Mouse (Mus musculus) thymus, postnatal 4 days (tissue): ENCODE measurements around the gene Gm9837.
"Not testable (repeated sequence)": the region's sequence is repeated elsewhere in the genome, so short reads cannot be mapped to it uniquely, and the experiment has no call there.

Experiments
- DNase-seq: peaks from one replicate; pipeline ENCODE4 v3.0.0; 2021

Gm9837 gene

DNA sequence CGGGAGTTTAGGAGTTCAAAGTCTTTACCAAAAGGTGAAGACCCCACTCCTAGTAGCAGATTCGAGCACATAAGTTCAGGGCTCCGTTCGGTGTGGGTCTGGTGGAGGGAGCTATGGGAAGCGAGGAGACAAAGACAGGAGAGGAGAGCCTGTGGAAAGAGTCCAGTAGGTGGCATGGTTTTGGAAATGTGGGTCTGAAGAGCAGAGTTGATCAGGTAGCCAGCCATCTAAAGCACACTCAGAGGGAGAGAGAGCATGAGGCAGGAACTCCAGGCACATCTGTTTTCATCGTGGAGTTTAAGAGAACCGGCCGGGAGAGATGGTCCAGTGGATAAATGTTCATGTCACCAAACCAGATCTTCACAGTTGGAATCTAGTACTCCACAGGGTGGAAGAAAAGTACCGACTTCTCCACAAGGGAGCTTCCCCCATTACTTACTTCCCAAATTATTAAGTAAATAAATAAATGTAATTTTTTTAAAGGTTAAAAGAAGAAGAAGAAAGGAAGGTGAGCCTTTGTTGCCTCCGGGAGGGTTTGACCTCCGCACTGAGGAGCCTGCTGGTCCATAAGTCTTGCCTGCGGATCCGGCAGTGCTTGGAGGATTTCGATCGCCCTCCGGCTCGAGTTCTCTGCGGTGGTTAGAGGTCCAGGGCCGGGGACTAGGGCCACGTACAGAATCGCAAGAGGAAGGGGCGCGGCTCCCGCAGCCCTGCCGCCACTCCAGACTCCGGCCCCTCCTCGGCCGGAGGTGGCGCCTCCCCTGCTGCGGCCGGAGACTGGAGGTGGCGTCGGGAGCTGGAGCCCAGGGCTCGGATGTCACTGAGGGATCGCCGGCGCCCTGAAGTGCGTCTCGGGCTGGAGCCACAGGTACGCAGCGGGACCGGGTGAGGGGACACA, 13.6 kb downstream of the Gm9837 start, which contains the start of the genes Gm10447 and Shroom1:
Gene Gm10447 (minus strand): TSS at position 637 of the 898 bp plus-strand sequence.
Gene Shroom1 (plus strand): TSS at position 732 of the 898 bp plus-strand sequence.
- DNase-seq = no peak

DNA sequence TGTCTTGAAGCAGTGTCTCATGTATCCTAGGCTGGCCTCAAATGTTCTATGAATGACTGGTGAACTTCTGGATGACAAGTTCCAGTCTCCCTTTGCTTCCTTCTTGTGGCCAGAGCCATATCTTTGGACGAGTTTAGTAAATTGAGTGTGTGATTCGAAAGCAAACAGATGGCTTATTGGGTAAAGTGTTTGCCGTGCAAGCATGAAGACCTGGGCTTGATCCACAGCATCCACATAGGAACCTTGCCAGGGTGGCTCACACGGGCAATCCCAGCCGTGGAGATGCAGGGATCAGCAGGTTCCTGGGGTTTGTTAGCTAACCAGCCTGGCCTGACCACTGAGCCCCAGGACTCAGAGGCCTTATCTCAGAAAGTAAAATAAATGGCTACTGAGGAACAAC, 17.2 kb downstream of the Gm9837 start:
- no peak for DNase-seq

DNA sequence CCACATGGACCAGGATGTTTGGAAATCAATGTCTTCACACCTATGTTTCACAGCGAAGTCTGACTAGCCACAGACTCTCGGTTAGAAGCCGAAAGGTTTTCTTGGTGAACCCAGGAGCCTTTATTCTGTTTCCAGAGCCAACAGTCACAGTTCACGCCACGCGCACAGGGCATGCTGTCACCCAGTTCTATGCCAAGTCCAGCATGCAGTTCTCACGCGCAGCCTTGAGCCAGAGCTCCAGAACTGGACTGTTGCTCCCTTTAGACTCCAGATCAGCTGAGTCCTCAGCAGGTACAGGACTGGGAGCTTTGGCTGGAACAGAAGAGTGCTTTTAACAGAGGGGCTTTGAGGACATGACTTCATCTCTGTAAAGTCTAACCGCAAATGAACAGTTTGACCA, 17.9 kb downstream of the Gm9837 start:
- DNase-seq = no peak

DNA sequence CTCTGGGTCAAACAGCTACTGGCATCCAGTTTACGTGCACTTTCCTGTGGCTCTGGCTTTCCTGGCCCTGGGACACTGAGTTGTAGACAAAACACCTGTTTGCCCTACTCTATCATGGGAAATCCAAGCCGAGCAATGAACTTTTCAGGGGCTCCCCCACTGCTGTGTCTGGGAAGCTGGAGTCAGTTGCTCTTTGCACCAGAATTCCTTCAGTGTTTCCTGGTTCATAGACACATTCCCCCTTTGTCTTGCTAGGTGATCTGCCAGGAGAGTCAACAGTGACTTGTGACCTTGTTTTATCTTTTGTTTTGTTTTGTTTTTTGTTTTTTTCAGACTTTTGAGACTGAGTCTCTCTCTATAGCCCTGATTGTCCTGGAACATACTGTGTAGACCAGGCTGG, 18.9 kb downstream of the Gm9837 start:
- no peak for DNase-seq

DNA sequence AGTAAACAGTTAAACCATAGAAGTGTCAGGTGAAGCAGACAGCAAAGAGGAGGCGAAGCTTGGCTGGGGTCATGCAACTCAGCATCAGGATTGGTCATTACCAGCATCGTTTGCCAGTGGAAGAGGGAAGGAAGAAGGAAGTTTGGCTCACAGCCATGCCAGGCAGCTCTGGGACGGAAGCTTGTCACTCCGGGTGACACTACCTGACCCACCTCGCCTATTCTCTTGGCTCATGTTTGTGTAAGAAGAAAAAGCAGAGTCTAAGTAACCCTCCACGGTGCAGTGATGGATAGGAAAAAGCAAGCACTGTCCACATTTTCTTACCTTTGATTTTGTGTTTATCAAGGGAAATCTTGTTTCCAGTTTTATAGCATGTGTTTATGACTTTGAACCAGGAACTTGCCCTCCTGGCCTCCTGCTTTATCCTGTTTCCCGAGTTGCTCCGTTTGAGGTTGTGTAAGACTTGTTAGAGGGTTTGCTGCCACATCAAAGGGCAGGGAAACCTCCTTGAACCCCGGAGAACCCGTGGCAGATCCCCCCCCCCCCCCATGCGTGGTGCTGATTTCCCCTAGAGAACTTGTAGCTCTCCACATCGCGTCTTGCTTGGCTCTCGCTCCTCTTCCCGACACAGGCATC, 20.1 kb downstream of the Gm9837 start:
- peak; percentile 44 for DNase-seq

DNA sequence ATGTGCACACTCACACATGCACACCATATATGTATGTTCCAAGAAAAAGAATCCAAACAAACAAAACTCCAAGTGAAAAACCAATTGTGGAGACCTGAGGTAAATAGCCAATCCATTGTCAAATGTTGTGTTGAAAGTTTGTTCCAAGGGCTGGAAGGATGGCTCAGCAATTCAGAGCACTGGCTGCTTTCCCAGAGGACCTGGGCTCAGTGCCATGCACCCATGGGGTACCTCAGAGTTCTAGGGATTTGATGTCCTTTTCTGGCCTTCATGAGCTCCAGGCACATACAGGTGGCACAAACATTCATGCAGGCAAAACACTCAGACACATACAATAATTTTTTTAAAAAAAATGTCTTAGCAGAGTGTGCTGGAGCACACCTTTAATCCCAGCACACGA, 21.8 kb downstream of the Gm9837 start:
- no peak for DNase-seq

DNA sequence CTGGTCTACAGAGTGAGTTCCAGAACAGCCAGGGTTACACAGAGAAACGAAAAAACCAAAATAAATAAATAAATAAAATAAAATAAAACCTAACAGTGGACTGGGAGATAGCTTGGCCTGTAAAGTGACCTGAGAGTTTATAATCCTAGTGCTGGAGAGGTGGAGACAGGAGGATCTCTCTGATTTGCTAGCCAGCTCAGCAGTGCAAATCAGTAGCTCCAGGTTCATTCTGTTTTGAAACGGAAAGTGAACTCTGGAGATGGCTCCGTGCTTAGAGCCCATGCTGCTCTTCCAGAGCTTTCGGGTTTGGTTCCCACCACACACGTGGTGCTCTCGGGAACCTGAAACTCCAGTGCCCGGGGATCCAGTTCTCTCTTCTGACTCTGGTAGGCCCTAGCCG, 22.3 kb downstream of the Gm9837 start:
- no peak for DNase-seq

DNA sequence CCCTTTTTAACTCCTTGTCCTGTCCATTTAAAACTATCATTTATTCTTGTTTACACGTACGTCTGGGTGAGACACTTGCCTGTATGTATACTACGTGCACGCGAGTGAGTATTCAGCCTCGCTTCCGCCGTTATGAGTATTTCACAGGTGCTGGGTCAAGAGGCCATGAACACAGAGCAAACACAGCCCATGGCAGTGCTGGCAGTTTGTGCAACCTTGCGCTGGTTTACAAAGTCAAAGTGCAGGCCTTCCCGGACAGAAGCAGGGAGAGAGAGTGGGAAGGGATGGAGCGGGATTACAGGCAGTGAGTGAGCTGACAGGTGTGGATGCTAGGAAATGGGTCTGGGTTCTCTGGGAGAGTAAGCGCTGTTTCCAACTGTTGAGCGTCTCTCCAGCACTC, 24.1 kb downstream of the Gm9837 start:
- no peak for DNase-seq

DNA sequence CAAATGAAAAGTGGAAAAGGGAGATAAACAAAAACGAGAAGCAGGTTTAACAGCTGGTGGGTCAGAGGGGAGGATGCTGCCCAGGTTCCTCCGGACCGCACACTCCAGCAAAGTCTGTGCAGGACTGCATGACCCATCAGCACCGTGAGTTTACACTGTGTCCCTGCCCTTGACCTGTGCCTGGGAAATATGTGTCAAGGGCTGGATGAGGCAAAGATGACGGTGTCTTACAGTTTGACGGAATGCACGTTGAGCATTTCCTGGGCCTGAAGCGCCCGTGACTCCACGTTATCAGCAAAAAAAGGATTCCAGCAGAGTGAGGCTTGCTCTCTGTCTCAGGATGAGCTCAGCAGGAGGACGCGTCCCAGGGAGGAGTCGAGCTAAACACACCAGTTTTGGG, 24.7 kb downstream of the Gm9837 start:
- DNase-seq = no peak

DNA sequence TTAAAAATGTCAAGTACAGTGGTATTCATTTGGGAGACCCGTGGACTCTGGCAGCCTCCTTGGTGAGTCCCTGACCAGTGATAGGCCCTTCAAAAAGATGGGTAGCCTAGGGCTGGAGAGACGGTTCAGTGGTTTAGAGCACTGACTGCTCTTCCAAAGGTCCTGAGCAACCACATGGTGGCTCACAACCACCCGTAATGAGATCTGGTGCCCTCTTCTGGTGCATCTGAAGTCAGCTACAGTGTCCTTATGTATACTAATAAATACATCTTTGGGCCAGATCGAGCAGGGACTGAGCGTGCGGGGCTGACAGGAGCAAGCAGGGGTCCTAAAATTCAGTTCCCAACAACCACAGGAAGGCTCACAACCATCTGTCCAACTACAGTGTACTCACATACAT, 26.4 kb downstream of the Gm9837 start:
- peak; percentile 60 for DNase-seq

DNA sequence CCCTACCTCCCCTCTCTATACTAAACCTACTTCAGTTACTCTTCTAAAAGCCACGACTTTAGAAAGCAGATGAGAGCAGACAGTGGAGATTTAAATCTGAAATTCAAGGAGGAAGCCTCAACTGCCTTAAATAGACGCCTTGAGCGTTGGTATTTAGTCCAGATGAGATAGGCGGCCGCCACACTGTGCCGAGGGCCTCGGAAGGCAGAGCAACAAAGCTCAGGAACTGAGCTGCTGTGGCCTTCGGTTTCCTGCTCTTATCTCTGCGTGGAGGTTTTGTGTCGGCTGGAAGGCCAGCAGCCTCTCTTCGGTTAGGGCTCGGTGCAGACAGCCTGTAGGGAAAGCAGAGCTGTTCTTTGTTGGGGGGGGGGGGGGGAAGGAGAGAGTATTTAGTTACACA, 28.4 kb downstream of the Gm9837 start:
- peak; percentile 66 for DNase-seq

DNA sequence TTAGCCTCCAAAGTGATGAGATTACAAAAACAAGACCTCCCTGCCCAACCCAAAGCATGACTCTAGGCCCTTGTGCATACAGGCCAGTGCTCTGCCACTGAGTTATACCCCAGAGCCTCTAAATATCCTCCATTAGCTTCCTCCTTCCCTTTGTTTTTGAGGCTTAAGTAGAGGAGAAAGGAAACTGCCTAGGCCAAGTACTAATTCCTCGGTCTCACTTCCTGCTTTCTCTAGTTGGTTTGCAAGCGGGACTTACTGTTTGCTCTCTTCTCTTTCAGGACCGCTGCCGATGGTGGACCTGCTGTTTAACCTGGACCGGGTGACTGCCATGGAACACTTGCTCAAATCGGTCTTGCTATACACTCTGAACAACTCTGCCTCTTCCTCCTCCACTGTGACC, 33.9 kb downstream of the Gm9837 start:
- DNase-seq = no peak

DNA sequence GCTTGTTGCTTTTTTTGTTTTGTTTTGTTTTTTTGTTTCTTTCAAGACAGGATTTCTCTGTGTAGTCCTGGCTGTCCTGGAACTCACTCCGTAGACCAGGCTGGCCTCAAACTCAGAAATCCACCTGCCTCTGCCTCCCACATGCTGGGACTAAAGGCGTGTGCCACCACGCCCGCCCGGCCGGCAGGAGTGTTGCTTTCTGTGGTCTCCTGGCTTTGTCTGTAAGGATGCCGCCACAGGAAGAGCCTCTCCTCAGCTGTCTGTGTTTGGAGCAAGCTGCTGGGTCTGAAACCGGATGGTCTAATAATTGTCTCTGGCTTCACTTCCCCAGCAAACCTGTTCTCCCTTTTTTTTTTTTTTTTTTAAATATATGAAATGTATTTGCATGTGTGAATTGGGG, 34.8 kb downstream of the Gm9837 start:
- DNase-seq = no peak

DNA sequence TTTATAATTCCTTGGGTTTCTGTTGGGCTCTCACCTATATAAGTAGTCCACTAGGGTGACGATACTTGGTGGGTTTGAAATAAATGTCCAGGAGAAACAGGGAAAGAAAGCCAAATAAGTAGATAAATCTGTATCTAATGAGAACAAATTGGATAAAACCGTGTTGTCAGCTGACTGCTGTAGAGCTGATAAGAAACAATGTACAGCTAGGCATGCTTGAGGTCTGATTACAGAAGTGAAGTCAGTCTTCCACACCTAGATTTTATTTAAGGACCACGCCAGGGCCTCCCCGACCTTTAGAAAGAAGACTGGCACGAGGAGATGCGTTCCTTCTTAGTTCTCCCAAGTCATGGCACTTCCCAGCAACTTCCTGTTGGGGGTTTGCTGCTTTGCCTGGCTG, 37.2 kb downstream of the Gm9837 start:
- no peak for DNase-seq

DNA sequence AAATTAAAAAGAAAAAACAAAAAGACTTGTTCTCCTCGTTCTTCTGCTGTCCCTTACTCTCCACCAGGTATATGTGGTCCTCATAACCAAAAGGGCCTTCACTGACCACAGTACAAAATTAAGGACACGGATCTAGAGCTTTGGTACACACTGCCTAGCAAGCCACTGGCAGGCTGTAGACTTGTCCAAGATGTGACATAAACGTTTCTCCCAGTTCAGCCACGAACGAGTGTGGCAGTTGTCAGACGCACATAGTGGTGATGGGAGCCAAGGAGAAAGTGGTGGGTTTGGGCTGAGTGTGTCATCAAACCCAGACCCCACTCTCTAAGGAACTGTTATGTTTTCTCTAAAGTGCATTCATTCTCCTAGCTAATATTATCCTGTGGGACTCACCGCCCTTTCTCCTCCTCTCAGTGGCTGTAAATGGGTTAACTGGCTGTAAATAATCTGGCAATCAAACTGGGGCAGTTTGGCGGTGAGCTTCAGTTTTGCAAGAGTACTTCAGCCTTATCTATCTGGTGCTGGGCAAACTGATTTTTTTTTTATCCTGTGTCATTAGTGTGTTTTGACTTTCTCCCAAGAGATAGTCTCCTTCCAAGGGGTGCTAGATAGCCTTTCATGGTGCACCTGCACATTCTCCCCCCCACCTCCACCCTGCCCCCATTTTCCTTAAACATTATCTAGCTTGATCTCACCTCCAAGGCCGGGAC, 38.8 kb downstream of the Gm9837 start:
- DNase-seq = peak; percentile 39

DNA sequence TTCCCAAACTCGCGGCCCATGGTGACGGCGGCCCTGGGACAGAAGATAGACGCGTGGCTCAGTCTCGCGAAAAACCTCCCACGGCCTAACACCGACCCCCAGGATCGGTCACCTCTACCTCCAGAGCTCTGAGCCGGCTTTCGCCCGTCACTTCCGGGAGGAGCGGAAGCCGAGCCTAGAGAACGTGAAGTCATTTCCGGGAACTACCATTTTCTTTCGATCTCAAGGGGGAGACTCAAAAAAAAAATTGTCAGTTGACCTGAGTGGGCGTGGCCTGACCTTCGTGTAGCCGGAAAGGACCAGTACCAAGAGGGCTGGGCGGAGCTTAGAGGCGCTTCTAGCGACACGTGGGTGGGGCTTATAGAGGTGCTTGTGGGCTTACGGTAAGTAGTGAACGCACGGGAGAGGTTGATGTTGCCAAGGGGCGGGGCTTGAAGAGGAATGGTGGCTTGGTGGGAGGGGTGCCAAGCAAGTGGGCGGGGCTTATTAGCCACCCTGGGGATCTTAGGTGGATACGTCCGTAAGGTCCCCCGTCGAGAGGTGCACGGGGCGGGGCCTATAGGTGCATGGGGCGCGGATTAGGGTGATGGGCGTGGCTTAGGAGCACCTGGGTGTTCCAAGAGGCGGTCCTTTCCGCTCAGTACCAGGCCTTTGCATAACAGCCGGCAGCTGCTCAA, 39.5 kb downstream of the Gm9837 start, which contains the start of the genes Uqcrq and Gdf9:
Gene Uqcrq (minus strand): TSS at position 162 of the 677 bp plus-strand sequence.
Gene Gdf9 (plus strand): TSS at position 354 of the 677 bp plus-strand sequence.
- peak; percentile 99 for DNase-seq

DNA sequence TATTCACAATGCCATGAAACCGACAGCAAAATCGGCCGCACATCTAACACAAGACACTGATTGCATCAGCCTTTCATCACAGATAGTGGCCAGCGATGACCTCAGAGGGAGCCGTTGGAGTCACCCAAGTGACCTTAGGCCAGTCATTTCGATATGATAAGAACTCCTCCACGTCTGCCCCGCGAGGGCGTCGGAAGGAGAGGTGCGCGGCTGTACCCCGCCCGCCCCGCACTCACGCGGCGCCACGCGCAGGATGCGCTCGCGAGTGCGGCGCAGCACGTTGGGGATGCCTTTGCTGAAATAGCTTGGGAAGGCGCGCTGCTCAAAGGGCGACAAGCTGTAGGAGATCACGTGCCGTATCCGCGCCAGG, 40.0 kb downstream of the Gm9837 start:
- no peak for DNase-seq

DNA sequence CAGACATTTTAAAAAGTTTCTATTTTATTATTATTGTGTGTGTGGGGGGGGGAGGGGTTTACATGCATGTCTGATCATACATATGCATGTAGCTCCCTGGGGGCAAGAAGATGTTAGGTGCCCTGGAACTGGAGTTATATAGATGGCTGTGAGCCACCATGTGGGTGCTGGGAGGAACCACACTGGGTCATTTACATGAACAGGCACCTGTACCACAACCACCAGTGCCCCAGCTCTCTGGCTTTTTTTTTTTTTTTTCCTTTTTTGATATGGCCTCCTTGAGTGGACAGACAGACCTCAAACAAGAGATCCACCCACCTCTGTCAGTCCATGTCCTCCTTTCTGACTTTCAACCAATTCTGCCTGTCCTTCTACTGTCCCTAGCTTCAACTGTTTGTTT, 41.1 kb downstream of the Gm9837 start:
- no peak for DNase-seq

DNA sequence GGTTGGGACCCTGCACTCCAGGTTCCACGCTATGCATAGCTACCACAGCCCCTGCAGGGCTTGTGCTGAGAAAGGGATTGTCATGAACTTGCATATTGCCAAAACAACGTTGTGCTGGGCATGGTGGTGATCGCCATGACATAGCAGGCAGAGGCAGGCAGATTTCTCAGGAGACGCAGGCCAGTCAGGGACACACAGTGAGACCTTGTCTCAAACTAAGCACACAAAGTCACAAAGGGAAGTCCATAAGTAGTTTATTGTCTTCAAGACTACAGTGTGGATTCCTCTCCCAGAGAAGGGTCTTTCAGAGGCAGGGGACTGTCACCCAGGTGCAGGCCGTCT, 41.6 kb downstream of the Gm9837 start:
- no peak for DNase-seq

DNA sequence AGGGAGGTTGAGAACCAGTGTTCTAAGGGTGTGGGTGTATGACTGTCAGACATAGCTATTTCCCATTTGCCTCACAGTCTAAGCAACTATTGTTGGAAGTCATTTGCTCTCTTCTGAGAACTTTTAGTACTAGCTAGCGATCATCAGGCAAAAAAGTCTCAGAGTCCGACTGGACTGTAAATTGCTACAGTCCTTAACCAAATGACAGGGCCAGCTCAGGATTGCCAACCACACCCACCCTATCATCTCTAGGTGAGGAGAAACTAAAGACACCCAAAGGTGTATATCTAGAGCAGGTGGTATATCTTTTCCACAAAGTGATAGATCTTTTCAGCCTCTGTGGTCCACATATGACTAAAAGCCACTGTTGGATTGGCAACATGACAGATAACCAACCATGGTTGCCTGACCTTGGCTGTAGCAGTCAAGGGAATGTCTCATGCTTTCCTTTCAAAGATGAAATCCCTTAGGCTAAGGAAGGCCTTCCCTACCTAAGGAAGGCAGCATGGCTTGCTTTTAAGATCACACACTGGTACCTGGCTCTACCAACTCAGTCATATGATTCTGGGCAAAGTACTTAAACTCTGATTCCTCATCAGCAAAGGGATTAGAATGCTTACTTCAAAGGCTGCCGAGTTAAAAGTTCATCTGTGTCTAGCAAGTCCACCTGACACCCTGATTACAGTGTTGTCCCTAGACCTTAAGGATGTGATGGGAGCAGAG, 42.1 kb downstream of the Gm9837 start:
- no peak for DNase-seq

DNA sequence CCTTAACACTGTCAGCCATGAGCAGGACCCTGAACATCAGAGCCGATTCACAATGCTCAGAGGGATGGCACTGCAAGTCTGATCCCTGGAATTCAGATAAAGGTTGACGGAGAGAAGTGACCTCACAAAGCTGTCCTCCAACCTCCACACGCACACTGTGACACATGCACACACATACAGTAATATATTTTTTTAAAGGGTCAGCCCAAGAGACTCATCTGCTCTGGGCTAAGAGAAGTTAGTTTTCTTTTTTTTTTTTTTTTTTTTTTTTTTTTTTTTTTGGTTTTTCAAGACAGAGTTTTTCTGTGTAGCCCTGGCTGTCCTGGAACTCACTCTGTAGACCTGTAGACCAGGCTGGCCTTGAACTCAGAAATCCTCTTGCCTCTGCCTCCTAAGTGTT, 43.4 kb downstream of the Gm9837 start:
- DNase-seq = not testable (repeated sequence)

DNA sequence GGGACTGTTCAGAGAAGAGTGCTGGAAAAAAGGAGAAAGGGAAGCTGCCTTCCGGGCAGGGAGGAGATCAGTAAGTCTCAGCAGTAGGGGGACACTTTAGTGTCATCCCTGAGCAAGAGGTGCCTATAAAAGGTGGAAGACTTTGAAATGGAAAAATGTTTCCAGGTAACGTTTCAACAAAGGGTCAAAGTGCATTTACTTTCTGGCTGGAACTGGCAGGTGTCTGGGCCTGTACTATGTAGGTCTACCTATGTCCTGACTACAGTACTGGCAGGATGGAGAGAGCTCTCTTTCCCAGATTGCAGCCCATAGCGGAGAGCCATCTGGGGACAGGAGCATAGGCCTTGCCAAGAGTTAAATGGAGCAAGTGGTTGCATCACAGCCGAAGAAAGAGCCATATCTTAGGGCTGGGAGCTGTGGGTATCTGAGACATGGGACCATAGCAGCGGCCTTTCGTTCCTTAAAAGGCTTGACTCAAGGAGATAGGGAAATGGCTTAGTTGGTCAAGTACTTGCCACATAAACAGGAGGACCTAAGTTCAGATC, 44.5 kb downstream of the Gm9837 start:
- DNase-seq = no peak
